Comparison of ENCODE assay signal across 12 mouse cellular contexts in the genomic region with DNA sequence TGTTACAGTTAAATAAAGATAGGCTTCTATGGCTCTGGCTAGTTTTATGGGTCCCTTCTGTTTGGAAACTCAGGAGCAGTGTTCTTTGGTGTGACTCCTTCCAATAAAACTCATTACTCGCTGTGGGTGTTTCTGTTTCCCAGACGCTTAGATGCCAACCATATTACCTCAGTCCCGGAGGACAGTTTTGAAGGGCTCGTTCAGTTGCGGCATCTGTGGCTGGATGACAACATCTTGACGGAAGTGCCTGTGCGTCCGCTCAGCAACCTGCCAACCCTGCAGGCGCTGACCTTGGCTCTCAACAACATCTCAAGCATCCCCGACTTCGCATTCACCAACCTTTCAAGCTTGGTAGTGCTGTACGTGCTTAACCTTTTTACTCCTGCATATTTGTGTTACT. TPM values are rescaled to one million over a fixed set of nuclear protein-coding genes. Genes with fewer than 3 reads are reported as not detected.
DNase-seq lines count a peak whose midpoint lies in the region; ATAC-seq lines count a peak whose summit lies in the region.
"Had no signal": no experiment of that assay in that cellular context is flagged by ENCODE, and none has a peak within 500 bp of the region (broad histone marks: within the 10 kb centered on the region; RNA-seq: fewer than 3 reads in every experiment).

No protein-coding gene starts in this region.

- DNase-seq in kidney, postnatal 10 days: peak; percentile 30
- peak; percentile 66 to 70 for DNase-seq in adrenal gland, postnatal 36 days
- no peak for DNase-seq in right cerebral cortex, postnatal 4 days
- DNase-seq in ovary, postnatal 36 days (ENCODE audit: low spot score): no peak
- DNase-seq in ovary, postnatal 10 days (ENCODE audit: low spot score): no peak
- DNase-seq: kidney, adult 9 months; thymus, postnatal 4 days had no signal

- WGBS in kidney, embryonic 15.5 days: 53% methylated on average over 12 of the region's 12 CpGs
- 34% methylated on average over 12 of the region's 12 CpGs for WGBS in heart, embryonic 13.5 days

- no peak for ATAC-seq in kidney, embryonic 15.5 days (replicated peaks; ENCODE audit: low FRiP score)
- ATAC-seq in heart, embryonic 13.5 days (ENCODE audit: extremely low read depth, insufficient number of reproducible peaks, low FRiP score, low TSS enrichment): no peak
- peak; percentile 90 for ATAC-seq in megakaryocyte, adult 5-6 weeks (ENCODE audit: poor library complexity, severe bottlenecking)

- no peaks in the 10 kb centered on the region for H3K27me3 ChIP-seq in kidney, embryonic 15.5 days
- H3K27me3 ChIP-seq in heart, embryonic 13.5 days (replicated peaks): no peaks in the 10 kb centered on the region

- no peaks in the 10 kb centered on the region for H3K9me3 ChIP-seq in kidney, embryonic 15.5 days (replicated peaks)
- no peaks in the 10 kb centered on the region for H3K9me3 ChIP-seq in heart, embryonic 13.5 days

- no peak overlapping the region for H3K4me3 ChIP-seq in kidney, embryonic 15.5 days (replicated peaks)
- no peak overlapping the region for H3K4me3 ChIP-seq in heart, embryonic 13.5 days
- H3K4me3 ChIP-seq: heart, adult 2 months had no signal

- no peak overlapping the region for H3K4me2 ChIP-seq in kidney, embryonic 15.5 days
- H3K4me2 ChIP-seq in heart, embryonic 13.5 days: peak overlapping the region; percentile 52

- peaks cover 24% of the 10 kb centered on the region for H3K36me3 ChIP-seq in kidney, embryonic 15.5 days
- peaks cover 18% of the 10 kb centered on the region for H3K36me3 ChIP-seq in heart, embryonic 13.5 days

- no peak overlapping the region for H3K27ac ChIP-seq in kidney, embryonic 15.5 days
- H3K27ac ChIP-seq in heart, embryonic 13.5 days (replicated peaks): peak overlapping the region; percentile 54
- H3K27ac ChIP-seq: heart, adult 2 months; liver, embryonic 14.5 days had no signal

- no peak overlapping the region for H3K9ac ChIP-seq in kidney, embryonic 15.5 days
- peak overlapping the region; percentile 30; the same call in 1 of the 2 replicates for H3K9ac ChIP-seq in heart, embryonic 13.5 days
- H3K9ac ChIP-seq: liver, embryonic 14.5 days had no signal

- peaks cover 21% of the 10 kb centered on the region for H3K4me1 ChIP-seq in kidney, embryonic 15.5 days
- peaks cover 27% of the 10 kb centered on the region for H3K4me1 ChIP-seq in heart, embryonic 13.5 days

RNA-seq across cellular contexts. Expression of a gene that starts 21.2 kb away (rescaled TPM):
- 47.1 and 49.5 TPM in 2 replicates for polyA plus RNA-seq in kidney, embryonic 15.5 days (2015; fragmentation: Nextera tagmentation; extraction: Ambion mirVana)
- 1 to 10 TPM; 8.7 to 9.5 TPM for total RNA-seq in adrenal gland, postnatal 36 days (2021)
- polyA plus RNA-seq in heart, embryonic 13.5 days (2015; fragmentation: Nextera tagmentation; extraction: Ambion mirVana): 25.2 and 27.2 TPM in 2 replicates
- 32.0 and 32.6 TPM in 2 replicates for total RNA-seq in megakaryocyte, adult 5-6 weeks (2015)
- 27.7 and 35.8 TPM in 2 replicates for total RNA-seq in megakaryocyte, adult 5-6 weeks (2017)

Comparison
In these comparisons a context has a peak if more than half of its experiments do, and no peak if none do; other contexts are left out.
1. DNase-seq: peak in kidney, postnatal 10 days (single experiment) and adrenal gland, postnatal 36 days (2 of 2); none in right cerebral cortex, postnatal 4 days (single experiment), ovary, postnatal 36 days (single experiment) and ovary, postnatal 10 days (single experiment).